Mouse (Mus musculus) E14TG2a.4 (cell line): ENCODE measurements at regions not wholly inside any gene's neighbourhood (a gene's known extent, or its start where the extent isn't known, plus 50 kb on each side); places are given as distances from the start of the nearest gene placed in this dataset.

ENCODE experiments used
- CTCF ChIP-seq: conservative IDR thresholded peaks from 2 replicates; pipeline ENCODE4 v1.5.1; 2014; ENCODE audit warnings: low read length
- NANOG ChIP-seq: IDR thresholded peaks from 2 replicates; pipeline ENCODE4 v1.6.1; 2014; ENCODE audit warnings: borderline replicate concordance, low read length, mixed read lengths

GRCm38 (mm10) chr15:59146586-59147085 is 257.5 kb downstream of the Gm49356 start:
- TF ChIP-seq CTCF (no peak), NANOG (no peak)
